Mouse (Mus musculus) neural tube, embryonic 11.5 days (tissue): ENCODE results near the gene Abcg1. TPM values are rescaled to one million over a fixed set of nuclear protein-coding genes. Genes with fewer than 3 reads are reported as not detected.

ENCODE experiments used
- ATAC-seq: fragments of 200-750 bp; cut with Nextera tagmentation; 2 replicates; pipeline ENCODE4 v1.8.0; 2017; ENCODE audit warnings: moderate number of reproducible peaks, mild to moderate bottlenecking, moderate TSS enrichment, moderate library complexity; ENCODE audit not compliant: insufficient read depth, low FRiP score, low TSS enrichment
- DNase-seq: peaks from one replicate; pipeline ENCODE4 v3.0.0-alpha.2; 2015; ENCODE audit warnings: low spot score
- H3K27ac ChIP-seq: fragments of 300-500 bp; sonication (generic); 2 replicates; pipeline ENCODE4 v1.5.1; 2014; ENCODE audit warnings: low read depth, mild to moderate bottlenecking, low read length
- H3K27me3 ChIP-seq: fragments of 300-500 bp; sonication (generic); 2 replicates; pipeline ENCODE4 v1.6.1; 2014; ENCODE audit warnings: mild to moderate bottlenecking, low read length, mixed read lengths; ENCODE audit not compliant: control insufficient read depth, insufficient read depth
- H3K36me3 ChIP-seq: fragments of 300-500 bp; sonication (generic); 2 replicates; pipeline ENCODE4 v1.6.1; 2014; ENCODE audit warnings: mild to moderate bottlenecking, low read length, moderate library complexity, mixed read lengths; ENCODE audit not compliant: control insufficient read depth, insufficient read depth
- H3K4me1 ChIP-seq: fragments of 300-500 bp; sonication (generic); 2 replicates; pipeline ENCODE4 v1.6.1; 2014; ENCODE audit warnings: low read length, mixed read lengths; ENCODE audit not compliant: control insufficient read depth, insufficient read depth
- H3K4me2 ChIP-seq: fragments of 300-500 bp; sonication (generic); 2 replicates; pipeline ENCODE4 v1.6.1; 2014; ENCODE audit warnings: low read depth, mild to moderate bottlenecking, moderate library complexity
- H3K4me3 ChIP-seq: fragments of 300-500 bp; sonication (generic); 2 replicates; pipeline ENCODE4 v1.5.1; 2014; ENCODE audit warnings: low read depth, low read length
- H3K9ac ChIP-seq: fragments of 300-500 bp; sonication (generic); 2 replicates; pipeline ENCODE4 v1.6.1; 2014; ENCODE audit warnings: mild to moderate bottlenecking, low read length
- H3K9me3 ChIP-seq: fragments of 300-500 bp; sonication (generic); 2 replicates; pipeline ENCODE4 v1.6.1; 2016; ENCODE audit warnings: low read length; ENCODE audit not compliant: control insufficient read depth
- WGBS: fragments of 180-500 bp; shearing (Covaris S2); extraction: QIAGEN DNeasy Blood & Tissue Kit; methylation state at CpG from one replicate; pipeline ENCODE4 v1.1.7; 2014; 5-methylcytosine and 5-hydroxymethylcytosine counted together
- polyA plus RNA-seq: library from polyadenylated mRNA; unstranded; fragments of >200 nt; fragmentation: Nextera tagmentation; extraction: Ambion mirVana; gene quantifications from 2 replicates; pipeline ENCODE4 v1.2.1, GENCODE M21; 2014

The Abcg1 gene
- polyA plus RNA-seq, result 8.5 and 9.7 TPM in 2 replicates

GRCm38 (mm10) chr17:31057151-31057890 is at the start of gene Abcg1:
Gene Abcg1 (plus strand): TSS chr17:31057675.
- no peak within 1 kb of the TSS for H3K27ac ChIP-seq
- H3K4me3 ChIP-seq, result peak within 1 kb of the TSS; percentile 47
- H3K36me3 ChIP-seq, result no peaks in the 10 kb centered on the region
- ATAC-seq (0 out of 2 replicates have a peak, but pooled peaks have one; percentile 27), DNase-seq (peak; percentile 79)
- peaks cover 10% of the 10 kb centered on the region; the same call in 1 of the 2 replicates for H3K4me1 ChIP-seq
- peaks cover 21% of the 10 kb centered on the region for H3K27me3 ChIP-seq
- WGBS, result 1% methylated on average over 48 of the region's 49 CpGs
- H3K9ac ChIP-seq, result peak within 1 kb of the TSS; percentile 42
- peaks cover 5% of the 10 kb centered on the region; the same call in 1 of the 2 replicates for H3K9me3 ChIP-seq
- peak within 1 kb of the TSS; percentile 69 for H3K4me2 ChIP-seq

GRCm38 (mm10) chr17:31008416-31008815 is 49.1 kb upstream of the Abcg1 start:
- H3K4me3 ChIP-seq, result no peak overlapping the region
- WGBS, result 88% methylated on average over 8 of the region's 8 CpGs
- H3K27me3 ChIP-seq, result no peaks in the 10 kb centered on the region
- H3K36me3 ChIP-seq, result no peaks in the 10 kb centered on the region
- no peak overlapping the region for H3K9ac ChIP-seq
- H3K9me3 ChIP-seq, result no peaks in the 10 kb centered on the region
- no peak overlapping the region for H3K27ac ChIP-seq
- ATAC-seq, result no peak
- DNase-seq, result no peak
- H3K4me1 ChIP-seq, result no peaks in the 10 kb centered on the region
- H3K4me2 ChIP-seq, result no peak overlapping the region

- no peaks in the 10 kb centered on the region for H3K27me3 ChIP-seq
- H3K4me2 ChIP-seq, result no peak overlapping the region
- no peak for ATAC-seq
- peak; percentile 77 for DNase-seq
- 38% methylated on average over 9 of the region's 9 CpGs for WGBS
- H3K27ac ChIP-seq, result no peak overlapping the region
- no peaks in the 10 kb centered on the region for H3K36me3 ChIP-seq
- no peak overlapping the region for H3K9ac ChIP-seq
- H3K4me3 ChIP-seq, result no peak overlapping the region
- no peaks in the 10 kb centered on the region for H3K9me3 ChIP-seq
- H3K4me1 ChIP-seq, result no peaks in the 10 kb centered on the region
Measured at GRCm38 (mm10) chr17:31011551-31012394, 45.7 kb upstream of the Abcg1 start.

GRCm38 (mm10) chr17:31018267-31018666 is 39.2 kb upstream of the Abcg1 start:
- H3K27me3 ChIP-seq, result no peaks in the 10 kb centered on the region
- no peaks in the 10 kb centered on the region for H3K36me3 ChIP-seq
- no peaks in the 10 kb centered on the region for H3K9me3 ChIP-seq
- H3K27ac ChIP-seq, result no peak overlapping the region
- no peak overlapping the region for H3K4me3 ChIP-seq
- H3K4me2 ChIP-seq, result no peak overlapping the region
- ATAC-seq (no peak), DNase-seq (peak; percentile 73)
- no peaks in the 10 kb centered on the region for H3K4me1 ChIP-seq
- 67% methylated on average over 4 of the region's 4 CpGs for WGBS
- H3K9ac ChIP-seq, result no peak overlapping the region

GRCm38 (mm10) chr17:31019505-31019904 is 38.0 kb upstream of the Abcg1 start:
- no peaks in the 10 kb centered on the region for H3K36me3 ChIP-seq
- H3K27me3 ChIP-seq, result no peaks in the 10 kb centered on the region
- ATAC-seq (no peak), DNase-seq (peak; percentile 69)
- no peak overlapping the region for H3K4me2 ChIP-seq
- no peak overlapping the region for H3K4me3 ChIP-seq
- no peak overlapping the region for H3K9ac ChIP-seq
- no peaks in the 10 kb centered on the region for H3K9me3 ChIP-seq
- H3K27ac ChIP-seq, result no peak overlapping the region
- 6% methylated on average over 2 of the region's 2 CpGs for WGBS
- H3K4me1 ChIP-seq, result no peaks in the 10 kb centered on the region

- Histone ChIP-seq H3K9ac (no peak overlapping the region), H3K27ac (no peak overlapping the region), H3K4me2 (no peak overlapping the region), H3K4me3 (no peak overlapping the region), H3K9me3 (no peaks in the 10 kb centered on the region), H3K27me3 (no peaks in the 10 kb centered on the region), H3K36me3 (no peaks in the 10 kb centered on the region), H3K4me1 (no peaks in the 10 kb centered on the region)
- WGBS, result 91% methylated on average over 2 of the region's 2 CpGs
- DNase-seq (no peak), ATAC-seq (no peak)
Measured at GRCm38 (mm10) chr17:31020078-31020477, 37.4 kb upstream of the Abcg1 start.

- H3K27ac ChIP-seq, result no peak overlapping the region
- no peak for DNase-seq
- no peak for ATAC-seq
Measured at GRCm38 (mm10) chr17:31021276-31021675, 36.2 kb upstream of the Abcg1 start.

GRCm38 (mm10) chr17:31024125-31024781 is 33.2 kb upstream of the Abcg1 start:
- Histone ChIP-seq H3K4me3 (no peak overlapping the region), H3K4me1 (no peaks in the 10 kb centered on the region), H3K4me2 (no peak overlapping the region), H3K27me3 (no peaks in the 10 kb centered on the region), H3K9me3 (no peaks in the 10 kb centered on the region), H3K9ac (no peak overlapping the region), H3K27ac (no peak overlapping the region), H3K36me3 (no peaks in the 10 kb centered on the region)
- DNase-seq, result no peak
- 66% methylated on average over 7 of the region's 7 CpGs for WGBS
- ATAC-seq, result no peak

More at GRCm38 (mm10) chr17:31021276-31021675, 36.2 kb upstream of the Abcg1 start:
- Histone ChIP-seq H3K9me3 (no peaks in the 10 kb centered on the region), H3K36me3 (no peaks in the 10 kb centered on the region), H3K27me3 (no peaks in the 10 kb centered on the region), H3K4me2 (no peak overlapping the region), H3K4me1 (no peaks in the 10 kb centered on the region), H3K4me3 (no peak overlapping the region), H3K9ac (no peak overlapping the region)
- 81% methylated on average over 8 of the region's 8 CpGs for WGBS
